Mouse (Mus musculus): Measurements from ENCODE around the gene Adh5.

Gene Adh5

DNA sequence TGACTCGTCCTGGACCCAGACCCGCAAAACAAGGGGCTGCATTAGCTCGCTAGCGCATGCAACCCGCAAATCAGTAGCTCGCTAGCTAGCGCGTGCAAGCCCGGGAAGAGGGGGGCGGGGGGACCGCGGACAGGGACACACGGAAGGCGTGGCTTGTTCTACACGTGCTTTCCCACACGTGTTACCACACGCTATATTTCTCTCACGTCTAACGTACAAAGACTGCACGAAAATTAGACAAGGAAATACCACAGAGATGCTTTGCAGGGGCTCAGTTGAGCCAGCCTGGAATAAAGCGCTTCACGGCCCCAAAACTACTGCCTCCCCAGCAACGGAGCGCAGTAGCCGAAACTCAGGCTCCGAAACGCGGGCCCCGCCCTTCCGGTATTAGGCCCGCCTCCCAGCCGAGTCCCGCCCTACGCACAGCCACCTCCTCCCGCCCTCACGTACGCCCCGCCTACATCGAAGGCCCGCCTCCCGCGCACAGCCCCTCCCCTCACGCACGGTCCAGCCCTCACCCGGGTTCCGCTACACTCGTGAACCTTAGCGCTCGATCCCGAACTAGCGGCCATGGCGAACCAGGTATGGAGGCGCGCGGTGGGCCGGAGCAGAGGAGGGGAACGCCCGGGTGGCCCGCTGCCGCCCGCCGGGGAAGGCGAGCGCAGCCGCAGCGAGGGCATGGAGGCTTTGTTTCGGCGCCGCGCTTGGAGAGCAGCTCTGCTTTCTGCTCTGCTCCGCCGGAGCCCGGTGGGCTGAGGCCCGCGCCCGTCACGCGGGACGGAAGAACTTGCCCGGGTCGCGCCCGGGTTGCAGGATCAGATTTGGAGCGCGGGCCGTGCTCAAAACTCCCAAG is at the start of gene Adh5:
Gene Adh5, plus strand, starts transcription at position 482 of the 853 bp plus-strand sequence.
- DNase-seq (ENCODE audit: low spot score) = peak; percentile 57

DNA sequence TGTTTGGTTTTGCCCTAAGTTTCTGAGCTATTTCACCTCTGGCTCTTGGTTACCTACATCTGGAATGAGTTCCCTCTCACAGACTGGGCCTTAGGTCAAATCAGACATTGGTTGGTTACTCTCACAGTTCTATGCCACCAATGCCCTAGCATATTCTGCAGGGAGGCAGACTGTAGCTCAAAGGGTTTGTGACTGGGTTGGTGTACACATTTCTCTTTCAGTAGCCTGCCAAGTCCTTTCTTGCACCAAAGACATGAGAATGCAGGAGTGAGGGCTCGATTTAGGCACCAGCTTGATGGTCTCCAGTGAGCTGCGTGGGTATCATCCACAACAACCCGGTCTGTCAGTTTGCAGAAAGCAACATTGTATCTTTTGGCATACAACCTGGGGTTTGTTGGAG is 38.0 kb upstream of the Adh5 start:
- DNase-seq (ENCODE audit: low spot score) = no peak

DNA sequence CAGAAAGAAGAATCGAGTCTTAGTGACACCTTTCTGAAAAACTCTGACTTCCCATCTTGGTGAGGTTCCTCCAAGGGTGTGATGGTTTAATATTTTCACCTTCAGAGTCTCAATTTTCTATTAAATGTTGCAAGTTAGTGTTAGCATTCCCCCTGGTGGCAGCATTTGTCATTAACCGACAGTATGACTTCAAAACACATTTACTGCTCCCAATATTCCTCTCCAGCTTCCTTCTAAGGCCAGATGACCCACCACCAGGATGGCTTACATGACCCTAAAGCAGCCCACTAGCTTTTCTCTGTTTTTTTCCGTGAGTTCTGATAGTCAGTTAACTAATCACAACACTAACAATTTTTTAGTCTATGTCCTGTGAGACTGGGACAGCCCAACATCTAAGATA is 37.6 kb upstream of the Adh5 start:
- DNase-seq (ENCODE audit: low spot score) = peak; percentile 40

GRCm38 (mm10) chr3:138405840-138406239 is 37.1 kb upstream of the Adh5 start:
- DNase-seq (ENCODE audit: low spot score) = no peak

DNA sequence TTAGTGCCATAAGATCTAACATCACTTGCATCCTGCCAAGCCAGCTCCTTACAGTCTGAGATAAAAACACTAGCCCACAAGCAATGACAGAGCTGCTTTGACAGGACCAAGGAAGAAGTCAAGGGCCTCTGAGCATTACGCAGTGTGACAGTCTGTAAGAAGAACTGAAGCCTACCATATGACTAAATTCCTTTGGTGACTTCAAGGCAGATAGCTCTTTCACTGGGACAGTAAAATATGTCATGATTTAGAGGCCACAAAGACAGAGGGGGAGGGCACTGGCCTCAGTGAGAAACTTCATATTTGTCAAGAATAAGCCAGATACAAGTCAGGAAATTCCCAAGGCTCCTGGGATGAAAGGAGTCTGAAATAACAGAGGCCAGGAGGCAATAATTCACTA is 35.0 kb upstream of the Adh5 start:
- no peak for DNase-seq (ENCODE audit: low spot score)

DNA sequence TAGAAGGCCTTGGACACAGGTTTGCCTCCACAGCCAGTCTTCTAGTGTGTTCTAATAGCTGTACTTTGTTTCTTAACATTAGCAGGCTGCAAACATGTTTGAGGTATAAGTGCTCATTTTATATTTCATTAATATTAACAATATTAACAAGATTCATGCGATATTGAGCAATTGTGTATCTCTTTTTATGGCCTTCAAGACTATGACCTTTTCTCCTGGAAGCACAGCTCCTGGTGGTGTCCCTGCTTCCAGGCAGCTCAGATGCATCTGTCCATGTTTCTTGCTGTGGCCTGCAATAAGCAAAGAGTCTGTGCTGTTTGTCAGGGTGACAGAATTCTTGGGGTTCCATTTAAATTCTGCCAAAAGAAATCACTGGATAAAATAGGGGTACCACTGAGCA is 33.3 kb upstream of the Adh5 start:
- no peak for DNase-seq (ENCODE audit: low spot score)

DNA sequence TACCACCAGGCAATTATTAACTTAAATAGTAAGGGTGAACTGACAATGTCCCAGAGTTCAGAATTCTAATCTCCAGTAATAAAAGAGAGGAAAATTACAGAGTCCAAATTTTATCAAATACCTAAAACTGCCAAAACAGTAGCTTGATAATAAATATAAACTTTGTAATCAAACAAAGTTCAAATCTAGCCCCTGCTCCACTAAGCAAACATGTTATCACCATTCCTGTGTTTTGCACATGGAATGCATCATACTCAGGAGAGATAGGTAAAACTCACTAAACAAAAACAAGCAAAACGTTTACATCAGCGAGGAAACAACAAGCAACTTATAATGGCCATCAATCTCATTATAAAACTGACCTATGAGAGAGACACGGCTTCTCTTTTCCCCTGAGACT is 32.7 kb upstream of the Adh5 start:
- DNase-seq (ENCODE audit: low spot score) = no peak

GRCm38 (mm10) chr3:138415121-138415690 is 27.7 kb upstream of the Adh5 start, which contains the start of gene Adh4:
TSS of gene Adh4 (plus strand) at chr3:138415466.
- no peak for DNase-seq (ENCODE audit: low spot score)

- no peak for DNase-seq (ENCODE audit: low spot score)
Observed at GRCm38 (mm10) chr3:138419369-138419768, 23.5 kb upstream of the Adh5 start.

GRCm38 (mm10) chr3:138420385-138420784 is 22.5 kb upstream of the Adh5 start:
- DNase-seq (ENCODE audit: low spot score) = no peak

DNA sequence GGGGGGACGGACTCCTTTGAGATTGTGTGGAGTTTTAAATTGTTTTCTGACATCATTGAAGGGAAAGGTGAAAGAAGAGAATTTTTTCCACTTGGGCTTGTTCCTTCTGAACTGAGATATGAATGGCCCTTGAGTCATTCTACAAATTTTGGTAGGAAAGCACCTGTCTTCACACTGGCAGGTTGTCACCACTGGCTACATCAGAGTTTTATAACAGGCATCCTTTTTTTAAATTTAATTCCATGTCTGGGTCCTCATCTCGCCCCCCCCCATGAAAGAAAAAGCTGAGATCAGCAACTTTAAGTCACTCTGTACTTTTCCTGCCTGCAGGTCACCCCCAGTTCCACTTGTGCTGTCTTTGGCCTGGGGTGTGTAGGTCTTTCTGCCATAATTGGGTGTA is 19.2 kb upstream of the Adh5 start:
- no peak for DNase-seq (ENCODE audit: low spot score)

GRCm38 (mm10) chr3:138424247-138424646 is 18.6 kb upstream of the Adh5 start:
- no peak for DNase-seq (ENCODE audit: low spot score)

DNA sequence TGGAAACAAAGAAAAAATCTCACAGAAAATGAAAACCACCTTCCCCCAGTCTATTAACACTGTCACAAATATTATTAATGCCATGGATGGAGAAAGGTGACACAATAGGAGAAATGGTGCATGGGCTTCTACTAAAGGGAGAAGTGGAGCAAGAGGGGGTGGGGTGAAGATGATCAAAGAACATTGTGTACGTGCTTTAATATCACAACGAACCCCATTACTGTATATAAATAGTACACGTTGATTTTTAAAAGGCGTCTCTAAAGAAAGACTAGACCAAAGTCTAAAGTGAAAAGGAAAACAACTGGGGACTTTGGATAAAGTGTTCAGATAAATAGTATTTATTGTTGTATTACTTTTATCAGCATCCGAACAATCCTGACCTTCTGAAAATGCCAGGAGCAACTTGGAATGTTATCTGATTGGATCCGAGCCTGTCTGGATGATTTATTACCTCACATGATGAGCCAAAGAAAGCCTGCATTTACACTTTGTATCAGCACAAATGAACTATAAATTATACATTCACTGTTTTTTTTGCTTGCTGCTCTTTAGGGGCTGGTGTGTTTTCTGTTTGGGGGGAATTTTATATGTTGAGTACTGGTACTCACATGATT is 12.4 kb upstream of the Adh5 start:
- no peak for DNase-seq (ENCODE audit: low spot score)

- DNase-seq (ENCODE audit: low spot score) = no peak
Observed at GRCm38 (mm10) chr3:138431835-138432234, 11.1 kb upstream of the Adh5 start.

DNA sequence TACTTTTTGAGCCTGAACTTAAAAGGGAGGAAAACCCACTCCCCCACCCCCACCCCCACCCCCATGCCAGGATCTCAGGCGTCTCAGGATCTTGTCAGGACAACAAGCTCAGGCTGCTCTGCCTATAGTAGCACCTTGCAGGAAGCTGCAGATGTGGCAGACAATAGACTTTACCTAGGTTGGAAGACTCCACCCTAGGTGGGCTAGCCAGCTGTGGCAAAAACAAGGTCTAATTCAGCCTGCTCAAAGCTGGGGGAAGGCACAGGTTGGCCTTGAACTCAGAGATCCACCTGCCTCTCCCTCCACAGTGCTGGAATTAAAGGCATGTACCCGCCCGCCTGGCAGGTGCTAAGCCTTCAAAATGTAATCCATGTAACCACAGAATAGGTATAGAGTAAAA is 4.2 kb upstream of the Adh5 start:
- DNase-seq (ENCODE audit: low spot score) = no peak

DNA sequence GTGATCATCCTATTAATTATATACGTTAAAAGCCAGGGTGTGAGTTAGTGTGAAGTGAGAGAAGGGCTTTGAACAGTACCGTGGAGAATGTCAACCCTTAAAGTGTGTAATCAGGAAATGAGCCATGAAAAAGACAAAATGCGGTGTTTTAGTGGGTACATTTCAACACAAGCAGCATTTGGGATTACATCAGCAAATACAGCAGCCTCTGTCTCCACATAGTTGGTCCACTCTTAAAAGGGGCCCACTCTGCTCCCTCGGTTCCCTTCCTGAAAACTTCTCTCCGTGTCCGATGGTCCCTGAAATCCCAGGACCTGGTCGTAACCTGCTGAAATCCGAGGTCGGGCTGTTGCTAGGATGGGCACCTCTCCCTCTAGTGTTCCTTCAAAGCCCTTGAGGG is 690 bp upstream of the Adh5 start:
- DNase-seq (ENCODE audit: low spot score) = no peak

GRCm38 (mm10) chr3:138443465-138443771 is 525 bp downstream of the Adh5 start:
- DNase-seq (ENCODE audit: low spot score) = no peak

DNA sequence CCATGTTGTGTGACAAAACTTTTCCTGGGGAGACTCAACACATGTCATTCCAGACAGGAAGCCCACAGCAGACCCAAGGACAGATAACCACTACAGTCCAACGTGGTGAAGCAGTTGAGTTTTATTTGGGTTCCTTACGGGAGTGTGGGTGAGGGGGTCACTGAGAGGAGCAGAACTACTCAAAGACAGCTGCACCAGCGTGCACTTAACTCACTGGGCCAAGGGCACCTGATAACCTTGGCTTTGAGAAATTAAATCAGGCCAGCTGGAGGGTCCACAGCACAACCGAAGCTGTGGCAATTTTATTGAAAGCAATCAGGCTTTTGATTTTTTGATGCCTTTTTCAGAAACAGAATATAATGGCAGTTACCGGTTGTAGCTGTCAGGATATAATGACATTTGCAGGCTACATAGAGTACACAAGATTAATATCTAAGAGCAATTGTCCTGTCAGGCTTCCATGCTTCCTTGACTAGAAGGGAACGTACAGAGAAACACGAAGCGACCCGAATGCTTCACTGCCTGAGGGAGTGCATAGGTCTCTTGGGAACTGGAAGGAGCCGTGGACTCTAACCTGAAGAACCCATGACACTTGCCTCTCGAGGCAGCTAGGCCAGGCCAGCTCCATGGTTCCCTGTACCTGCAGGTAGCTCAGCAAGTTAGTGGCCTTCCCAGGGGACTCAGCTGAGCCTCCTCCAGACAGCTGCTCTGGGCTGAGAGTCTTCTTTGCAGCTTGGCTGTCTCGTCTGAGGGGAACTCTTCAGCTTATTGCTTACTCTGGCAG is 5.4 kb downstream of the Adh5 start:
- no peak for DNase-seq (ENCODE audit: low spot score)

- DNase-seq (ENCODE audit: low spot score) = no peak
Observed at GRCm38 (mm10) chr3:138452169-138452568, 9.3 kb downstream of the Adh5 start.

DNA sequence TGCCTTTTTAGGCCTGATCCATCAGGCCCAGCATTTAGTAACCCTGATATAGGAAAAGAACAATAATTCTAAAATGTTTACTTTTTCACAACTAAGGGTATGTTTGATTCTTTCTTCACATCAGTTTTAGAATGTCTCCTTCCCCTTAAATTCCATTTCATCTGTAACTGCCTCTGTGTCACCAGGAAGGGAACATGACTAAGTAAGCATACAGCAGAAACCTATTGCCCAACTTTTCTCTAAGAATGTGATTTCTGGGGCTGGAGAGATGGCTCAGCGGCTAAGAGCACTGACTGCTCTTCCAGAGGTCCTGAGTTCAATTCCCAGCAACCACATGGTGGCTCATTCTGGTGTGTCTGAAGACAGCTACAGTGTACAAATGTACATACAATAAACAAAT is 11.3 kb downstream of the Adh5 start:
- DNase-seq (ENCODE audit: low spot score) = no peak

DNA sequence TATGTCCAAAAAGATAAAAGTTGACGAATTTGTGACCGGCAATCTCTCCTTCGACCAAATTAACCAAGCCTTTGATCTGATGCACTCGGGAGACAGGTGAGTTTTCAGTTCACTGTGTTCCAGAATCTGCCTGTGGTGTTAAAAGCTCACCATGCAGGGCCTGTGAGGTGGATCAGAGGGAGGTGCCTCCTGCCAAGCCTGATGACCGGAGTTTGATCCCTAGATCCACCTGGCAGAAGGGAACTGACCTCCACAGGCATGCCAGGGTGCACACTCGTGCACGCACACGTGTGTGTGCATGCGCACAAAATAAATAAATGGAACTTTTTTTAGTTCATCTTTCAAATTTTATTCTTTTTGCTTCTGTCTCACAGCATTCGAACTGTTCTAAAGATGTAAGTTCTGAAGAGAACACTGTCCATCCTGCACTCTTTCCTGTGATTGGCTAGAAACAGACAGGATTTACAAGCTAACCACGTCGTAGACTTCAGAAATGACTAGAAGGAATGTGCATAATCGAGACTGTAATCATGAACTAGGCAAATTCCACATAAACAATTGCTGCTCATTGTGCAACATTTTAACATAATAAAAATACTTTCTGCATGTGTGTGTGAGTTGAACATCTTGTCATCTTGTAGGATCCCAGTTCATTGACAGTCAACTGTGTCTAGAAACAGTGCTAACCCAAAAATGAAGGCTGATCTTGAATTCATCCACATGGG is 12.0 kb downstream of the Adh5 start:
- DNase-seq (ENCODE audit: low spot score) = no peak

DNA sequence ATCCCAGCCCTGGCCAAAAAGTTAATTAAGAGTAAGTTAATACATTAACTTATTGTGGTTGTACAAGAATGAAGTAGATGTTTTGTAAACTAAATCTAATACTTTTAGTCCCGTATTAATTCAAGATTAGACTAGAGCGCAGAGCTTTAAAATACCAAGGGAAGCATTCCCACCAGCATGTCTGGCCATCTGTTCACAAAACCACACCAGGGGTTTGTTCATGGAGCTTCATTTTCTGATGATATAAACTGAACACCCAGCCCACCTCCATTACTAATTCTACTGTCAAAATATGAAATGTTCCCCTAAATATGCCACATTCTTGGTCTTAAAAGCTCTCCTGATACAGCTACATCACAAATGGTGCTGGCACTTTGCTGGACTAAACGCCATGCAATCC is 15.5 kb downstream of the Adh5 start:
- DNase-seq (ENCODE audit: low spot score) = no peak
